Mouse (Mus musculus) spleen, adult 2 months (tissue): ENCODE measurements around the gene Rassf9.

Experiments
- CTCF ChIP-seq: fragments of 200-500 bp; IDR thresholded peaks from 2 replicates; pipeline ENCODE4 v1.5.1; 2011; ENCODE audit warnings: mild to moderate bottlenecking, inconsistent platforms; ENCODE audit not compliant: insufficient read depth, insufficient read length, insufficient replicate concordance; ENCODE audit errors: extremely low read depth
- POLR2A ChIP-seq: fragments of 200-500 bp; IDR thresholded peaks from 2 replicates; pipeline ENCODE4 v1.6.1; 2011; ENCODE audit warnings: low read depth, low read length, inconsistent platforms

- TF ChIP-seq POLR2A (no peak), CTCF (no peak)
Observed at GRCm38 (mm10) chr10:102553941-102554340, 41.9 kb downstream of the Rassf9 start.
